Mouse (Mus musculus): ENCODE results near the gene Adamts18.
"Not testable (repeated sequence)": the region's sequence is repeated elsewhere in the genome, so short reads cannot be mapped to it uniquely, and the experiment has no call there.

Gene Adamts18

DNA sequence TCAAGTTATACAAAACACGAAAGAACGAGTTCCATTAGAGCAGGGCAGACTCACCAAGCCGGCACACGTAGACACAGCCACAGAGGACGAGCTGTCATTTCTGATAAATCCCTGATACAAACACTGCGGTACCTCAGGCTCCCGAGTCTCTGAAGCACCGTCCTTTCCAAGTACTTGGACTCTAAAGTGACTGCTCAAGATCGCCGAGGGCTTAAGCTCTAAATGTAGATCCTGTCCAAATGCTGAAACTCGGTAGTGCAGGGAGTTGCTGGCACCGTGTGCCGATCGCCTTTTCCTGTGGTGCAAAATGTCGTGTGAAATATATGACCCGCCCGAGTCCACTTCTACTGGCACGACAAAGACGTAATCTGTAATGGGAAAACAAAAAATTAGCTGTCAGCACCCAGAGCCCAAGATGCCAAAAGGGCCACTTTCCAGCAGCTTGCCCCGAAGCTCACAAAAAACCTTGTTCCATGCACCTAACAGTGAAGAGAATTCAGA, 3.7 kb downstream of the Adamts18 start:
- no peak for DNase-seq (ENCODE audit: low spot score in 2 of 2)

DNA sequence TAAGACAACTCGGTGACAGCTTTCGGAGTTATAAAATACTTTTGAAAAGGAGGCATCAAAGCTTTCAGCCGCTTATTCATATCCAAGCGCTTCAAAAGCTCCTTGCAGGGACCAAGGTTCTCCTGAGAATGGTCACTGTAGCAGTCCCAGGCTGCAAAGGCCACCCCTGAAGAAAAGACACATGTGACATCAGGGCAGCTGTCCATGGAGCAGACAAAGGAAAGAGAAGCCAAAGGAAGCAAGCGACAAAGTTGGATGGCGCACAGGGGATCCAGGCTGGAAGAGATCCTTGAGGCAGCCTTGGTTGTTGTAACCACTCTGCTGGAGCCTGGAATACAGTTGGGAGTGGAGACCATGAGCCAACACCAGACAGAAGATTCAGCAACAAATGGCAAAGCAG, 10.3 kb downstream of the Adamts18 start:
- DNase-seq (ENCODE audit: low spot score in 2 of 2), result no peak

DNA sequence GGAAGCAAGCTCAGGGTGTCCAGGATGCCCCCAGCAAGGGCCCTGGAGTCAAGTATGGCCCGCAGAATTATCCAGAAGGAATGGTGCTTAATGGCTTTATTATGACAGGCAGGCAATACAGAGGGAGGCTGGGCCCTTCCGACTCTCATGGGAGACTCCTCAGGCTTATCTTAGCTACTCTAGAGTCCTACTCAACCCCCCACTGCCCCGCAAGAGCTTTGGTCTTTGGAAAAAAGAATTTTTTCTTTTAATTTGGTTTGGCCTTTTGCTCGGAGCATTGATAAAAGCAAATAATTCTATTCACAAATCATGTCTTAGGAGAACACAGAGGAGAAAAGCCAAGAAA, 11.0 kb downstream of the Adamts18 start:
- DNase-seq (ENCODE audit: low spot score in 2 of 2), result no peak

DNA sequence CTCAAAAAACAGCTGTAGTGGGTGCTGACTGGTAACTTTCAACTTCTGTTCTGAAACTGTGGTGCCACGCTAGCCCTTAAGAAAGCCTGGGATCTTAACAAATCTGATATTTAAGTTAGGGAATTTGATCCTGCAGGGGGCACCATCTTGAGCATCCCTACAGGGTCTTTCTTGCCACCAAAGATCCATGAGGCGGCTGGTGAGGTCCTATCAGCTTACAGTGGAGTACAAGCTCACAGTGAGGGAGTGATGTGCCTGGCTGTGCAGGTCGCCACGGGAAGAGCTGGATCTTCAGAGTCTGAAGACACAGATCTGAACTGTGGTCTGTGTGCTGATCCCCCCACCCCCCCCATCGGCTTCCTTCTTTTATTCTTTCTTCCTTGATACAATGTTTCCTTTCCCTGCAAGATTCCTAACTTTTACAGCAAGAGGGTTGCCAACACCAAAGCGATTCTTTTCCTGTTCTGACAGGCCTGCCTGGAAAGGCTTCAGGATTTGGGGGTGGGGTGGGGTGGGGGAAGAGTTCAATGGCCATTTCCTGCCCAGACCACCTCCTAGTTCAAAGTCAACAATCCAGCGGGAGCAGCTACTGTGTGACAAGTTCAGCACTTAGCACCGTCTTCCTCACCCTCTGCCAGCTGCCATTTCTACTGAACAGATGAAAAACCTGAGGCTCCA, 11.5 kb downstream of the Adamts18 start:
- no peak for DNase-seq (ENCODE audit: low spot score in 2 of 2)

DNA sequence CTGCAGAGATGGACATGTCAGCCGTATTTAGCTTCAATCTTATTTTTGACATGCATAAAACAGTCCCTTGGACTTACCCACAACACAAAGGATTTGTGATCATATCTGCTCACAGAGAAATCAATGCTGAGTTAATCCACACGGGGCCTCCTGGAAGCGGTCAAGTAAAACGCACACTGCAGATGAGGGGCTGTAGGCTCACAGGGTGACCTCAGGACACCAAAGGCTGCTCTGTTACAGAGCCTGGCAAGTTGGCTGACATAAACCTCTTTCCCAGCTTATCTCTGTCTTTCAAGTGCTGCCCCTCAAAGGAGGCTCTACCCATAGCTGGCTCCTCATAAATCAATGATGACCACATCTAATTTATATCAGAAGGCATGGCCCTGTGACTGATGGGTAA, 14.9 kb downstream of the Adamts18 start:
- DNase-seq (ENCODE audit: low spot score in 2 of 2), result no peak

DNA sequence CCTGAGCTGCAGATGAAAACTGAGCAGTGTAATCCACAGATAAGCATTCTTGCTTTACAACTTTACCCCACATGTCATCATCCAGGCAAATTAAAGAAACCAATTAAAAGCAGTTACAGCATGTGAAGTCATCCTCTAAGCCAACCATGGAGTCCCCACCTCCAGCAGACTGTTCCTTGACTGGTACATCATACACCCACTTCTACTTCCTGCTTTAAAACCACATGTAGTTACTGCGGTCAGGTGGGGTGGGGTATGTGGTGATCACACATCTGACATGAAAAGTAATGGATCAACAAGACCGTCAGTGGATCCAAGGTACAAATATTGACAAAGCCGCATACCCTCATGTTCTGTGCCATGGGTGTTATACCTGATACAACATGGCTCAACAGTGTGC, 21.3 kb downstream of the Adamts18 start:
- no peak for DNase-seq (ENCODE audit: low spot score in 2 of 2)

DNA sequence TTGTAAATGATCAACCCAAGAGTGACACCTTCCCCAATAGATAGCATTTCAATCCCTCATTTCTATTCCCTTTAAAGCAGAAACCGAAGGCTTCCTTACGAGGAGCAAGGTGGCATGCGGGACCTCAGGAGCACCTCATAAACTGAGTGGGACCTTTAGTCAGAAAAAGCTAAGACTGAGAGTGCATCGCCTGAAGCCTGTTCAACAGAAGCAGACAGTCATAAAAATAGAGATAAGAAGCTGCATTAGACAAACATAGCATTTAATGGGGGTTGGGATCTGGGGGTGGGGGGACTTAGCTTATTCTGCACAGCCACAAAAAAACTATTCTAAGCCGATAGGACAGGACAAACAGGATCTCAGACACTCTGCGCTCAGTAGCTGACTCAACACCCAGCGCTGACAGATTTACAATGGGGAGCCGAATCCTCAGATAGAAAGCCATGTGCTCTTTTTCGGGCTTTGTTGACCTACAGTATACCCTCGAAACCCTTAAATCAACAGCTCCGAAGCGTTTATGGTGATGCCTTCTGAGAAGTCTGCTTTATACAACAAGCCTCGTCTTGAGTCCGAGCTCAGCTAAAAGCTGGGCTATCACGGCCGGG, 27.5 kb downstream of the Adamts18 start:
- no peak for DNase-seq (ENCODE audit: low spot score in 2 of 2)

DNA sequence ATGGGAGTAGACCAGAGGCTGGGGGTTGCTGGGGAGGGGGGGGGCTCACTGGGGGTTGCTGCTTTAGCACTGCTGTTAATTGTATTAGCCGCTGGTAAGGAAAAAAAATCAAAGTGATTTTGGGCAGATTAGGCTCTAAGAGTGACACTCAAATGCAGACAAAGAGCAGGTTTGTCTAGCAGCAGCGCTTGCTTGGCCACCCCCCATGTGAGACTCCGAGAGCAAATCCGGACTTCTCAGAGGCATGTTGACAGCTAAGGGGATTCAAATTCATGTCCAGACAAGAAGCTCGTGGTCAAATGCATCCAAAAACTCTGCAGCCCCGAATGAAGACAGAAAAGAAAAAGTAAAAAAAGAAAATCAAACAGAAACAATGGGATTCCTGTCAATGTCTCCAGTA, 34.6 kb downstream of the Adamts18 start:
- no peak for DNase-seq (ENCODE audit: low spot score in 2 of 2)

DNA sequence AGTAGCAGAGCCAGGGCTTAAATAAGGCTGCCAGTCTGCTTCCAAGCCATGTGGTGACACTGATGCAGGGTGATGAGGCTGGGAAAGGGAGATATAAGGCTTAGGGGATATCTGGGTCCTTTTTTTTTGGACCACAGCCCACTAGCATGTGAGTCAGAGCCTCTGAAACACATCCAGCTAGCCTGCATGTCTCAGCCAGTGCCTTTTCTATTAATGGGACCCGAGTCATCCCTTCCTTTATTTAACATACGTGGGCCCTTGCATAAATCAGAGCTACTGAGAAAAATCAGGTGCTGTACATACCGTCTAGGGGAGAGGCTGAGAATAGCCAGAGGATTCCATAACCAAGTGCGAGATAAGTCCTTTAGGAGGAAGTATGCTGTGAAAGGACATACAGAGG, 37.0 kb downstream of the Adamts18 start:
- DNase-seq (ENCODE audit: low spot score in 2 of 2), result no peak

DNA sequence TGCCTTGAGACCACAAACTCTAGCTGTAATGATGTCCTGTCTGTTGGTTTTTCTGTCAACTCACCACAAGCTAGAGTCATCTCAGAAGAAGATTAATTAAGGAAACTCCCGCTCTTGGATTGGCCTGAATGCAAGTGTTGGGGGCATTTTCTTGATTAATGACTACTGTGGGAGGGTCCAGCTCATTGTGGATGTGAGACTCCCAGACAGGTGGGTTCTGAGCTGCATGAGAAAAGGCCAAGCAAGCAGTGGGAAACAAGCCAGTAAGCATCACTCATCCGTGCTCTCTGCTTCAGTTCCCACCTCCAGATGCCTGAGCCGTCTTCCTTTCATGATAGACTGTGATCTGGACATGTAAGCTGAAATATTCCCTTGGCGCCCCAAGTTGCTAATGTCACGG, 38.6 kb downstream of the Adamts18 start:
- no peak for DNase-seq (ENCODE audit: low spot score in 2 of 2)

DNA sequence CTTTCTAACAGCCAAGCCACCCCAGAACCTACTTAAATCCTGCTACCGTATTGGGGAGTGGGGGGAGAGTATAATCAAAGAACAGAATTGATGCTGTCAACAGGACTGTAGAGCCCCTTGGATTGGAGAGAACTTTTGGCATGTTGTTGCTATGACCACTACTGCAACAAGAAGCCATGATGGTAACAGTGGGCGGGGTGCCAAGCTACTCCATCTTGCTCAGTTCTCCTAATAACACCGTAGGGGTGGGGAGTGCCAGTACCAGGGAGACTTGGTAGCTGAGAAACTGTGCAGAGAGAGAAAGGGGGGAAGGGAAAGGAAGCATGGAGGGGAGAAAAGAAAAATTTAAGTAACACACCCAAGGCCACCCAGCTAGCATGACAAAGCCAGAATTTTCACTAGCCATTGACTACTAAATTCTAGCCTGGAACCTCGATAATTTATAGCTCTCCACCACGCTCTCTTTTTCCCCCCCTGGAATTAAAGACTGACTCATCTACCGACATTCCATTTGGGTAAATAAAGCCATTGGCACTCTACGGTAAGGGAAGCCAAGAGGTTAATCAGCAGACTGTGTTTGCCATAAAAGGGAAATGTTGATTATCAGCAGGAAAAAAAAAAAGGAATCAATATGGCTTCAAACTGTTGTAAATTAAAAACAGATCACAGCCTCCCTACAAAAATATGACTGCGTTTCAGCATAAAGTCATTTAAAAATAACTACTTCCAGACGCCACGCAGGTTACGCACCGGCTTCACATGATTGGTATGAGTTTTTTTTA, 44.5 kb downstream of the Adamts18 start:
- DNase-seq (ENCODE audit: low spot score in 2 of 2), result no peak

DNA sequence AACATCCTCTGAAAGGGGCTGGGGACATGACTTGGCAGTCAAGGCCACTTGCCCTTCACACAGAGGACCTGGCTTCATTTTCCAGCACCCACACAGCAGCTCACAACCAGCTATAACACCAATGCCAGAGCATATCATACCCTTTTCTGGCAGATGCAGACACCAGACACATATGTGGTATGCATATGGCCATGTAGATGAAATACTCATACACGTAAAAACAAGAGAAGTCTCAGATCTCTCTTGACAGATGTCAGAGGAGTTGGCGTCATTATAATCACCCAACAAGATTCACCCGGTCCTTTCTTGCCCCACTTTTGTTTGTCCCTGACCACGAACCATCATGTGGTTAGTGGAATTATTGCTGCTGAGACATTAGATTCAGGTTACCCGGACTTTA, 47.0 kb downstream of the Adamts18 start:
- no peak for DNase-seq (ENCODE audit: low spot score in 2 of 2)

DNA sequence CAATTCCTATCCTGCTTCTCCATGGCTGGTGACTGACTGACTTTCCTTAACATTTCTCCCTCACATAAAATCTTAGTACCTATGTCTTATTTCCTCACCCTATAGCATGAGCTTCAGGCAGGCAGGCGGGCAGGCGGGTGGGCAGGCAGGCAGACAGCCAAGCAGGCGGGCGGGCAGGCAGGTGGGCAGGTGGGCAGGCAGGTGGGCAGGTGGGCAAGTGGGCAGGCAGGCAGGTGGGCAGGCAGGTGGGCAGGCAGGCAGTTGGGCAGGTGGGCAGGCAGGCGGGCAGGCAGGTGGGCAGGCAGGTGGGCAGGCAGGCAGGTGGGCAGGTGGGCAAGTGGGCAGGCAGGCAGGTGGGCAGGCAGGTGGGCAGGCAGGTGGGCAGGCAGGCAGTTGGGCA, 48.0 kb downstream of the Adamts18 start:
- not testable (repeated sequence) for DNase-seq (ENCODE audit: low spot score in 2 of 2)

DNA sequence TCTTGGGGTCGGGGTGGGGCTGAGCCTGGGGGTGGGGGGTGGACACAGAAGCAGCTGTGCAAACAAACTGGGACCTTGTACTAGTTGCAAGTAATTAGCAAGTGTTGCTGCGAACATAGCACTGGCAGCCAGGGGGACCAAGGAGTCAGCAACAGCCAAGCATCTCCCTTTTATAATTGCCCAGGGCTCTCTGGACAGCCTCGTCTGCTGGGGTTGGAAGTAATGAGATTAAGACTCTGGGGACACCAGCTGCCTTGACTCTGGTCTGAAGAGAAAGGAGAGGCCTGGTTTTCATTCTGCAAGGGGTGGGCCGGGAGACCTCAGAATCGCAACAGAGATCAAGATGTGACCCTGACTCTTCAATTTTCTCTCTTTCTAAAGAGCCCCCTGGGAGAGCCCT, 49.0 kb downstream of the Adamts18 start:
- DNase-seq (ENCODE audit: low spot score in 2 of 2), result no peak

DNA sequence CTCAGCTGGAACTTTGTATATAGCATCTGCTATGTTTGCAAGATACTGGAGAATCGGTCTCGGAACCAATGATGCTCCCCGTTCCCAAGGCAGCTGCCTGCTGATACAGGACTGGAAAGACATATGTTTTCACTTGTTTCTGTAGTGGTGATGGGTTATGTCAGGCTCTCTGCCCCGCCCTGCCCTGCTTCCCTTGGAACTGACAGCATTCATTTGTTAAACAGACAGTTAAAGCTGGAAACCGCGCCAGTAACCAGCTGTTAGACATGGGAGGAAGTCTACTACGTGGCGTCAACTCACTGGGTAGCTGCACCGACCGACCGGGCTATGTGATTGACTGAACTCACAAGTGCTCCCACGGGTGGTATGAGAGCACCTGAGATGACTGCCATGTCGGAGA, 56.7 kb downstream of the Adamts18 start:
- DNase-seq (ENCODE audit: low spot score in 2 of 2), result no peak

DNA sequence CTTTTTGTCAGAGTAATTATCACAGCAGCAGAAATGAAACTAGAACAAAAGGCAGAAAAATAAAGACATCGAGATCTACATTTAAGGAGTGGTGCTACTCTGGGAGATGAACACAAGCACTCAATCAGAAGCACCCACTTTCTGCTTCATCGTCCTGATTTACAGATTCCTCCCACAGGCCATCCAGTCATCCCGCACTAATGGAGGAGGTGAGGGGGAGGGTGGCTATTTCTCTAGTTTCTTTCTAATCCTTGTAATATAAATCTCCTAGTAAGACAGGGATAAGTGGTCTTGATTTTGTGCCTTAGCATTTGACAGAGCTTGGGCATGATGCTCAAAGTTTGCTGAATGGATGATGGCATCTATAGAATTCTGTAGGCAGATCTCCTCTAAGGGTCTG, 57.5 kb downstream of the Adamts18 start:
- no peak for DNase-seq (ENCODE audit: low spot score in 2 of 2)

DNA sequence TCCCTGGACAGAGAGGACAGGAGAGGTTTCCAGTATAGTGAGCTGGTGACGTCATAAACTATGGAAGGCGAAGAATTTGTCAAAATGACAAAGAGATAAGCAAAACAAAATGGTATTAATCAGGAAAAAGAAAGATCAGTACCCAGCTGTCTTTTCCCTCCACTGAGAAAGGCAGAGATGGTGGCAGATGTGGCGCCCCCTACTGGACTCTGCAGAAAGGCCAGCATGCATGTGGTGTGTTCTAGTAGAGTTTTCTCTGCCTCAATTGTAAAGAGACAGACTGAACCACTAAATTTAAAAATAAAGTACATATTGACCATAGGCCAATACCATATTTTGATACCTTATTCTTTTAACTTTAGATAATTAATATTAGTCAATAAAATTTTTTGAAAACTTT, 64.8 kb downstream of the Adamts18 start:
- DNase-seq (ENCODE audit: low spot score in 2 of 2), result no peak

DNA sequence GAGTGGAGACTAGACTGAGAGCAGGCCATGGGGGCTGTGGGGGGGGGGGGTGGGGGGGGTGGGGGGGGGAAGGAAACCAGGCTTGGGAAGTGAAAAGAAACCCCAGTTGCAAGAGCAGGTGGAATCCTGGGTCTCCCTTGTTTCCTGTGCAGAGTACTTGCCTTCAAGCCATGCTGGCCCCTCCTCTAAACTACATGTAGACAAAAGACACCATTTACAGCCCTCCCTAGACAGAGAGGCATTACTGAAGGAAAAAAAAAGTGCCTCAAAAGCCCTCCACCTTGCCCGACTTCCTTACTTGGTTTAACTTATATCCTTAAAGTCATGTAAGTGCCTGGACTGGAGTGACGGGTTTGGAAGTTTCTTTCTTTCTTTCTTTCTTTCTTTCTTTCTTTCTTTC, 67.0 kb downstream of the Adamts18 start:
- no peak for DNase-seq (ENCODE audit: low spot score in 2 of 2)

DNA sequence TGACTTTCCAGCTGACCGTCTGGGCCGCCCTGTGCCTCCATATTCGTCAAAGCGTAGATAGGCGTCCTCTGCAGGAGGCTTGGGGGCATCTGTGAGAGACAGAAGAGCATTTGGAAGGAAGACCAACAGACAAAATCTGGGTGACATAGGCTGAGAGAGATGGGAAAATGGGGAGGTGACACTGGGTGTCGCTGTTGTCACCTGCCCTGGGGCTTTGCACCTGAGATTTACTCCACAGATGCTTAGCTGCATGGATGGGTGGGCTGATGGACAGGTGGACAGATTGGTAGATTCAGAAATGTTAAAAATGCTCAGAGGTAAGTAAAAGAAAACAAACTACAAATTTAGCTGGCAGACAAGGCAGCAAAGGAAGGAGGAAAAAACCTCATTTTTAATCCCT, 73.2 kb downstream of the Adamts18 start:
- DNase-seq (ENCODE audit: low spot score in 2 of 2), result no peak

DNA sequence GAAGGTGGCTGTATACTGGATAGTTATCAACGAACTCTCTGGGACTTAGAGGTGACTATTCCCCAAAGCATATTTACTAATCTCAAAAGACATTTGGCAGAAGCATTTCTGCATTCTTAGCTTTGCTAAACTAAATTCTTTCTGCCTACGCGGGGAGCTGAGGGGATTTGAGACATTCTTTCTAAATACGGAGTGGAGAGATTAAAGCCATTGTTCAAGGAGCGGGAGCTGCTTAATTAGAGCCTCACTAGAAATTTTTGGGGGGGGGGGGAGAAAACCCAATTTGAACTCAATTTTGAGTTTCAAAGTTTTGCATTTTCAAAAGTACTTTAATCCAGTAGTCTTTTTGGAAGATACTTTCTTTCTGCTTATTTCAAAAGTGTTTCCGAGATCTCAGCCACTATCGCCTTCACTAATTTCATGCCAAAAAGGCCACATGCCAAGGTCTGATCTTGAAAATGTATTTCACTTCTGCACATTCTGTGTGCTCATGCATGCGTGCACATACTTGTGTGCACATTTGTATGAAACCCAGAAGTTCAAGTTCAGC, 79.6 kb downstream of the Adamts18 start:
- no peak for DNase-seq (ENCODE audit: low spot score in 2 of 2)

DNA sequence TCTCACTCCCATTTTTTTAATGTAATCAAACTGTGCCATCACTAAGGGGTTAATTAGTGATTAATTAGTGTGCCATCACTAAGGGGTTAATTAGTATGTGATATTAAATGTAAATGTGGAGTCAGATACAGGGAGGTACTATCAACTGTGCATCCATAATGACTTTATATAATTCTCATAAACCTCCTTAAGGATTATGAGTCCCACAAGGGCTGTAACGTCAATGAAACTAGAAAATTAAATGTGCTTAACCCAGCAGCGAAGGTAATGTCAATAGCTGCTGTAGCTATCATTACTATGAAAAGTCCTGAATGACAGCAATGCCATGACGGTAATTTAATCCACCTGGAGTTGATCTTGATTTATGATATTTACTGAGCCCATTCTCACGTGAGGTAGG, 83.4 kb downstream of the Adamts18 start:
- DNase-seq (ENCODE audit: low spot score in 2 of 2), result no peak

DNA sequence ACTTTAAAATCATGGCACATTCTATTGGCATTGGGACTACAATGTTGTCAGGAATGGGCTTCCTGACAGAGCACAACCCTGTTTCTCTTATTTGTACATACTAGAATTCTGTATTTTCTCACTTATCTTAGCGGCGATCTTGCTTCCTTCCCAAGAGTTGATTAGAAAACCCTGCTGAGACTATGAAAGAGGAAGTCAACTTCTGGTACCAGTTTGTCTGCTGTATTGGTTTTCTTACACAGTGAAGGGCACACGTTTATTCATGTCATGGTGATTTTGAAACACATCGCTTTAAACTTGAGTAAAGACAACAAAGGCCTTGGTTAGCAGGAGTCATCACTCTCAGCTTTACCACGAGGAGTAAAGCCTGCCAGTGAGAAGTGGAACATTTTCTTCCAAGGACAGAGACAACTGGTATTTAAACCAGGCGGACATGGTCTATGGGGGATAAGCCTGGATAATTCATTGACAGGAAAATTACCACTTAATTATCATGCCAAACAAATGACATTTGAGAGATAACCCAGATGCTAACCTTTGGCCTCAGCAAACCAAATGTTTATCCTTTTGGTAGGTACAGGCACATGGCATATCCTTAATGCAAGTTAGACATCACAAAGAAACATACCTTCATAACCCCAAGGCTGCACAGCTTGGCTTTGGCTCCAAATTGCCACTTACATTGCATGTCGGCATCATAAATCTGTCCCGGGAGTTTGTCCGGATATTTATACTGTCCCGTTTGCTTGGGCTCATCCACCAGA, 84.8 kb downstream of the Adamts18 start:
- no peak for DNase-seq (ENCODE audit: low spot score in 2 of 2)

Data from spleen, postnatal 36 days (tissue).